Comparison of ENCODE assay signal across 9 mouse cellular contexts in the genomic region with DNA sequence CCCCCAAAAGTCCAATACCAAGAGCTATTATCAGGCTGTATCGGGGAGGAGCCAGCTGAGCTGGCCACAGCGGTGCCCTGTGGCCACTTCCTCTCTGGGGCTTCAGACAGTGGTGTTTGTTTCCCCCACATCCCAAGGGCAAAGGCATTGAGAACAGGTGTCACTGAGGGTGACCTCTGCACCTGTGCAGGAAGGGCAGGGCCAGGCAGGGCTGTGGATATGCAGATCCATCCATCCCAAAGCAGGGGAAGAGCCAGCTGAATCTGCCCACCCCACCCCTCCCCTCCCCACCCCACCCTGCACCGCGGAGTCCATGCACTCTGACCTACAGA. TPM values are rescaled to one million over a fixed set of nuclear protein-coding genes. Genes with fewer than 3 reads are reported as not detected.
DNase-seq lines count a peak whose midpoint lies in the region; ATAC-seq lines count a peak whose summit lies in the region.
"Had no signal": no experiment of that assay in that cellular context is flagged by ENCODE, and none has a peak within 500 bp of the region (broad histone marks: within the 10 kb centered on the region; RNA-seq: fewer than 3 reads in every experiment).

No protein-coding gene starts in this region.

- H3K27ac ChIP-seq in heart, embryonic 10.5 days = peak overlapping the region; percentile 67
- 0 out of 2 replicates have a peak overlapping the region, but pooled peaks have one; percentile 23 for H3K27ac ChIP-seq in neural tube, embryonic 11.5 days (ENCODE audit: low read depth, low read length)
- H3K27ac ChIP-seq in intestine, embryonic 16.5 days (ENCODE audit: low read length) = peak overlapping the region; percentile 92

- no peak for DNase-seq in heart, embryonic 10.5 days (ENCODE audit: low spot score)
- DNase-seq in heart, adult 8-10 months (ENCODE audit: low spot score) = no peak
- no peak for DNase-seq in neural tube, embryonic 11.5 days (ENCODE audit: low spot score)
- DNase-seq in neural tube, embryonic 10.5 days (ENCODE audit: extremely low spot score, low spot score) = no peak
- DNase-seq in splenic B cell, adult 2 months (ENCODE audit: low read depth, low spot score) = peak; percentile 21
- DNase-seq in right cerebral cortex, postnatal 36 days (ENCODE audit: low spot score in 2 of 2) = no peak
- DNase-seq in right cerebral cortex, postnatal 10 days (ENCODE audit: low spot score in 2 of 2) = no peak
- DNase-seq: lung, embryonic 14.5 days had no signal

- WGBS in heart, embryonic 10.5 days = 57% methylated on average over 4 of the region's 4 CpGs
- WGBS in neural tube, embryonic 11.5 days = 56% methylated on average over 4 of the region's 4 CpGs
- WGBS in intestine, embryonic 16.5 days = 36% methylated on average over 4 of the region's 4 CpGs

- no peak for ATAC-seq in neural tube, embryonic 11.5 days (ENCODE audit: insufficient read depth, low FRiP score, low TSS enrichment)
- ATAC-seq in intestine, embryonic 16.5 days = peak; percentile 61

- H3K4me2 ChIP-seq in neural tube, embryonic 11.5 days (ENCODE audit: low read depth) = no peak overlapping the region
- H3K4me2 ChIP-seq in intestine, embryonic 16.5 days (ENCODE audit: low read depth, low read length) = peak overlapping the region; percentile 36
- H3K4me2 ChIP-seq: lung, embryonic 14.5 days had no signal

- H3K4me3 ChIP-seq in heart, embryonic 10.5 days = no peak overlapping the region
- no peak overlapping the region for H3K4me3 ChIP-seq in neural tube, embryonic 11.5 days (ENCODE audit: low read depth, low read length)
- H3K4me3 ChIP-seq in intestine, embryonic 16.5 days (ENCODE audit: low read length) = no peak overlapping the region

- no peaks in the 10 kb centered on the region for H3K27me3 ChIP-seq in heart, embryonic 10.5 days (ENCODE audit: insufficient read depth, poor library complexity, severe bottlenecking)
- no peaks in the 10 kb centered on the region for H3K27me3 ChIP-seq in neural tube, embryonic 11.5 days (ENCODE audit: control insufficient read depth, insufficient read depth, low read length)
- no peaks in the 10 kb centered on the region for H3K27me3 ChIP-seq in intestine, embryonic 16.5 days (replicated peaks; ENCODE audit: control insufficient read depth, insufficient read depth, low read length)
- no peaks in the 10 kb centered on the region for H3K27me3 ChIP-seq in splenic B cell, adult 2 months (ENCODE audit: control insufficient read depth, insufficient read depth, low read length, poor library complexity, severe bottlenecking)

- H3K9ac ChIP-seq in neural tube, embryonic 11.5 days (ENCODE audit: low read length) = no peak overlapping the region
- H3K9ac ChIP-seq in intestine, embryonic 16.5 days (ENCODE audit: low read depth, low read length) = peak overlapping the region; percentile 52
- H3K9ac ChIP-seq: lung, embryonic 14.5 days had no signal

- H3K36me3 ChIP-seq in heart, embryonic 10.5 days = peaks cover 19% of the 10 kb centered on the region
- H3K36me3 ChIP-seq in neural tube, embryonic 11.5 days (ENCODE audit: control insufficient read depth, insufficient read depth, low read length) = peaks cover 8% of the 10 kb centered on the region
- no peaks in the 10 kb centered on the region; the same call in none of the 2 replicates for H3K36me3 ChIP-seq in intestine, embryonic 16.5 days (ENCODE audit: control insufficient read depth, insufficient read depth, low read length)
- 0 out of 2 replicates have a peak, but pooled peaks cover 2% of the 10 kb centered on the region for H3K36me3 ChIP-seq in splenic B cell, adult 2 months (ENCODE audit: control insufficient read depth, insufficient read depth, low read length, poor library complexity, severe bottlenecking)

- peaks cover 84% of the 10 kb centered on the region for H3K4me1 ChIP-seq in heart, embryonic 10.5 days
- peaks cover 19% of the 10 kb centered on the region for H3K4me1 ChIP-seq in neural tube, embryonic 11.5 days (ENCODE audit: control insufficient read depth, insufficient read depth, low read length)
- H3K4me1 ChIP-seq in intestine, embryonic 16.5 days (ENCODE audit: control insufficient read depth, insufficient read depth, low read length) = peaks cover 46% of the 10 kb centered on the region

- no peaks in the 10 kb centered on the region for H3K9me3 ChIP-seq in heart, embryonic 10.5 days
- no peaks in the 10 kb centered on the region for H3K9me3 ChIP-seq in neural tube, embryonic 11.5 days (ENCODE audit: control insufficient read depth, low read length)
- H3K9me3 ChIP-seq in intestine, embryonic 16.5 days (ENCODE audit: control insufficient read depth, low read length) = no peaks in the 10 kb centered on the region

RNA-seq across cellular contexts. Expression of a gene that starts 59.1 kb away (rescaled TPM):
- 7.5 and 11.3 TPM in 2 replicates for polyA plus RNA-seq in heart, embryonic 10.5 days (2016; fragmentation: Nextera tagmentation; extraction: Ambion mirVana)
- 10 to 100 TPM; 44.5 to 53.3 (median 49.0) TPM for total RNA-seq in heart, adult 8-10 months (2022)
- polyA plus RNA-seq in neural tube, embryonic 11.5 days (2014; fragmentation: Nextera tagmentation; extraction: Ambion mirVana) = 15.1 and 16.6 TPM in 2 replicates
- polyA plus RNA-seq in intestine, embryonic 16.5 days (2015; fragmentation: Nextera tagmentation; extraction: Ambion mirVana) = 11.4 and 11.7 TPM in 2 replicates

Comparison
In these comparisons a context has a peak if more than half of its experiments do, and no peak if none do; other contexts are left out.
1. H3K27ac ChIP-seq: peak in every context shown above with its lines; median percentile 92 in intestine, embryonic 16.5 days; 67 in heart, embryonic 10.5 days; 23 in neural tube, embryonic 11.5 days.